Mouse (Mus musculus) left cerebral cortex, postnatal 14 days (tissue): Measurements from ENCODE around the gene Lrpap1. TPM values are rescaled to one million over a fixed set of nuclear protein-coding genes. Genes with fewer than 3 reads are reported as not detected.
A peak's percentile ranks its signal among the peaks of the same experiment; 100 is the strongest.

Experiments used
- DNase-seq, 2 experiments: peaks; one replicate each; pipeline ENCODE4 v3.0.0; 2021 to 2022; ENCODE audit warnings: low spot score in 2 of 2, mixed read lengths in 1 of 2
- intact Hi-C: fragments of 180-260 bp; cut with DNase I; formaldehyde crosslinking; loops from one replicate; pipeline ENCODE4 v1.15.1; 2025
- total RNA-seq, 2 experiments: library from RNA; stranded (reverse); gene quantifications; 2 replicates each; pipeline ENCODE4 v1.2.3; 2021

Lrpap1 gene
- total RNA-seq, 2 experiments from 2014 or later: 119 to 122 TPM

GRCm38 (mm10) chr5:35070953-35071352, 34.6 kb downstream of the Lrpap1 start:
- intact Hi-C loops: no loop called here
- peak; percentile 23 to 65 for DNase-seq

DNA sequence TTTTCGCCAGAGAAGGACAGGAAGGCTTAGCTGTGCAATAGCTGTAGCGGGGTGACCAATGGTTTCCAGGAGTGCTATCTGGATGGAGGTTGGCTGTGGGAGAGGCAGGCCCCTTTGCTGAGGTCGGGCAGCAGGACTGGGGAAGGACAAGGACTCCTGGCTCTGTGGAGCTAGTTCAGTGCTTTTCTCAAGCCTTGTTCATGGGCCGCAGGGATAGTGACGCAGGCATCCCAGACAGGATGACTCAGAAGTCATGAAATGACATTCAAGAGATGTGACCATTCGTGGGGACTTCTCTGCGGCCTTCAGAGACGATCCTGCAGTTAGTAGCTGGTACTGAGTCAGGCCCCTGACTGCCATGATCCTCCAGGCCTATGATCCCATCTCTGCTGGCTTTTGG, 35.3 kb downstream of the Lrpap1 start:
- intact Hi-C loops: no loop called here
- no peak for DNase-seq

DNA sequence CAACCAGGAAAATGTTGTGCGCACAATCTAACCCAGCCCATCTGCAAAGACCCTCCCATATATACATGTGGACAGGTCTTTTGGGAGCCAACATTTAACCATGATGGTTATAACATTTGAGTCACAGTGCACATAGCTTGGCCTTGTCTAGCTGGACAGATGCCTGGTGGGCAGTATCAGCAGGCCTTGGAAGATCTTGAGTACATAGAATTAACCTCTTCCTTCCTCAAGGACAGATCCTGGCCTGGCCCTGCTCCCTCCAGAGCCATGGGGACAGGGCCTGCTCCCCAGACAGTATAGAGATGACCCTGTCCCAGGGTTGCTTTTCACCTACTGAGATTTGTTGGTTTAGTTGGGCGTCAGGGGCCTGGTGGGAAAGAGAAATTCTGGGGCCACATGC, 35.7 kb downstream of the Lrpap1 start:
- DNase-seq: no peak
- intact Hi-C loops: no loop called here

DNA sequence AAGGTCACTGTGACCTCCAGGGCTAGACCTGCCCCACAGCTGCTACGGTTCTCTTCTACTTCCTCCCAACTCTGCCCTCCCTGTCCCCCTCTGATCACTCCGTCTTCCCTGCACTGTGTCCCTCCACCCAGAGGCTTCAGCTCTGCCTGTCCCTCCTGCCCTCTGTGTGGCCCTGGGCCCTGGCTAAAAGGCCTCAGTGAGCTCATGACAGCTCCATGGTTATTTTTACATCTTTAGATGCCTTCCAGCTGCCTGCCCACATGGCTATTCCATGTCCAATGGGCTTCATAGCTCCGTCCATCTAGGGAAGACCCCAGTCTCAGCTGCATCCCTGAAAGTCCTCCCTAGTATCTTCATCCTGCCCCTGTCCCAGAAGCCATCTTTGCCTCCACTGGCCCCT, 45.5 kb downstream of the Lrpap1 start:
- no peak for DNase-seq
- intact Hi-C loops: no loop called here

GRCm38 (mm10) chr5:35058216-35058615, 47.4 kb downstream of the Lrpap1 start:
- no peak for DNase-seq
- intact Hi-C loops: no loop called here

- intact Hi-C loops: no loop called here
- DNase-seq: no peak
Observed at GRCm38 (mm10) chr5:35057582-35057981, 48.0 kb downstream of the Lrpap1 start.

DNA sequence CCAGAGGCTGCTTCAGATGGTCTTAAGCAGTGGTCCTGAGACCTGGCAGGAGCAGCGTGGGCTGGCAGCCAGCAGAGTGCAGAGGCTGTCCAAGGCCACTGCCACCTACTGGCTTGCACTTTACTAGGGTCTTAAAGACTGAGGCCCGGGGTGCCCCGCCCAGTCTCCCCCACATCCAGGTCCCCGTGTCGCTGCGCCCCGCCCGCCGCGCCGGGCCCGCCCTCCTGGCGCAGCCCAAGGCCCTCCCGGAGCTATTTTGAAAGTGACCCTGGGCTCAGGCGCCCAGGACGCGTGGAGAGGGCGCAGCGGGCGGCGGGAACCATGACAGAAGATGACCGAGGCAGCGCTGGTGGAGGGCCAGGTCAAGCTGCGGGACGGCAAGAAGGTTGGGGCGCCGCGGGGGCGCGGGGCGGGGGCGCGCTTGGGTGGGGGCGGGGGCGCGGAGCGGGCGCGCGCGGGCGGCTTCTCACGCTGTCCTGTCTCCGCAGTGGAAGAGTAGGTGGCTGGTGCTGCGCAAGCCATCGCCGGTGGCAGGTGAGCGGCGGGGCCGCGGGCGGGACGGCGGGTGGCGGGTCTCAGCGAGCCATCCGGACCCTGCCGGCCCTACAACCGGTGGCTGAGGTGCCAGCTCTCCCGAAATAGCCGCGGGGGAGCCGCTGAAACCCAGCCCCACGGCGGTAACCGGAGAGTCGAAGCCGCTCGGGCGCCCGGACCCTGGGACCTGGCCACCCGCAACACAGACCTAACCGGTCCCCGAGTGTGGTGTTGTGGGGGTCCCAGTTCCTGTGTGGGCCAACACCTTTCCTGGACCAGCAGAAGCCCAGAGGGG, 48.7 kb downstream of the Lrpap1 start, which contains the start of gene Dok7:
Gene Dok7, plus strand, starts transcription at position 163 of the 829 bp plus-strand sequence.
- intact Hi-C loops: no loop called here
- DNase-seq: peak; percentile 58 to 71

- intact Hi-C loops: no loop called here
- DNase-seq: no peak
Observed at GRCm38 (mm10) chr5:35055076-35055475, 50.5 kb downstream of the Lrpap1 start.

- DNase-seq: no peak
- intact Hi-C loops: loop anchor here (5.0 kb wide), 1 partner anchor 293 kb away; no protein-coding TSS in a partner anchor
Observed at GRCm38 (mm10) chr5:35054628-35055027, 50.9 kb downstream of the Lrpap1 start.

- intact Hi-C loops: loop anchor here (5.0 kb wide), 1 partner anchor 297 kb away; no protein-coding TSS in a partner anchor
- no peak for DNase-seq
Observed at GRCm38 (mm10) chr5:35050541-35050940, 55.0 kb downstream of the Lrpap1 start.

DNA sequence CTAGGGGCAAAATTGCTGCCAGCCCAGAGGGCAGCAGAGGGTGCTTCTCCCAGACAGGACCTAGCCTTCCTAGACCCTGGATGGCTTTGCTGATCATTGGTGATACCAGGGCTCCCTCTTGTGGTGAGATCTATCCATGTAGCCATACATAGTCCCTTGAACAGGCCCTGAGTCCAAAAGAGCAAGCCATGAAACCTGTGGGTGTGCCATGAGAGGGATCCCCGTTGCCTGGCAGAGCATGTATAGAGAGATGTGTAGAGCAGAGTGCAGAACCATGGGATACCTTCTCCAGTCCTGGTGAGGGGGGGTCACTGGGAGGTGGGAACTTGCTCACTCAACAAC, 62.5 kb downstream of the Lrpap1 start:
- peak; percentile 90 to 93 for DNase-seq
- intact Hi-C loops: loop anchor here (2.0 to 5.0 kb wide), 3 partner anchors 56 to 381 kb away; partner anchors contain the start of genes Grk4 and Nop14

- DNase-seq: no peak
- intact Hi-C loops: loop anchor here (2.0 to 5.0 kb wide), 3 partner anchors 56 to 380 kb away; partner anchors contain the start of genes Grk4 and Nop14
Observed at GRCm38 (mm10) chr5:35042431-35043109, 63.0 kb downstream of the Lrpap1 start.

Other genes starting within 250 kb of the Lrpap1 start
- gene Msantd1, start 197.8 kb downstream of the Lrpap1 start, total RNA-seq: 10 to 100 TPM; 10.1 to 10.3 TPM
- gene Rgs12, start 156.3 kb downstream of the Lrpap1 start, total RNA-seq: 10 to 100 TPM; 56.0 to 65.8 TPM
- gene Hgfac, start 64.3 kb downstream of the Lrpap1 start, total RNA-seq: under 1 TPM; 0.53 to 0.94 TPM
- 10 to 100 TPM; 19.0 to 22.3 TPM for gene Dok7, start 49.0 kb downstream of the Lrpap1 start, total RNA-seq
- 10 to 100 TPM in 1 of 2 experiments, 1 to 10 TPM in 1; 9.8 to 13.4 TPM for gene Adra2c, start 172.6 kb upstream of the Lrpap1 start, total RNA-seq